Mouse (Mus musculus) telencephalon, adult 2 months (tissue): ENCODE measurements around the gene Prps1.
A peak's percentile ranks its signal among the peaks of the same experiment; 100 is the strongest.
"Not testable (repeated sequence)": the region's sequence is repeated elsewhere in the genome, so short reads cannot be mapped to it uniquely, and the experiment has no call there.

Experiments used
- DNase-seq: peaks from one replicate; pipeline ENCODE4 v3.0.0-alpha.2; 2011; ENCODE audit warnings: low read depth, low spot score

Gene Prps1

GRCm38 (mm10) chrX:140456279-140456731 is at the start of gene Prps1:
TSS of gene Prps1 (plus strand) at chrX:140456613.
- DNase-seq, result peak; percentile 65

DNA sequence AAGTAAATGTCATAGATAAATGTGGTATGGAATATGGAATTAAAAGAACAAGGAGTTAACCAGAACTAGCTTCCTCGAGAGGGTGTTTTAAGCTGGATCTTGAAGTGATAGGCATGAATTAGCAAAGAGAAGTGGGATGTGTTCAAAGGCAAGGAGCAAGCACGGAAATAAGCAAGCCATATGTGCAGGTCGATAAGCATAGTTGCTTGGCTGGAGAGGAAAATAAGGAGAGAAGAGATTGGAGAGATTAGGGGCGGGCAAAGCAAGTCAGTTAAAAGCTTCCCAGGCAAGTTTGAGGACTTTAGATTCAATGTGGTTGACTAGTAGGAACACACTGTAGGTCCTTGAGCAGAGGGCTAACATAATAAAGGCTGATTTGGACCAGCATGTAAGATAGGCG is 48.8 kb upstream of the Prps1 start:
- no peak for DNase-seq

- peak; percentile 56 for DNase-seq
Observed at GRCm38 (mm10) chrX:140418467-140418866, 37.9 kb upstream of the Prps1 start.

DNA sequence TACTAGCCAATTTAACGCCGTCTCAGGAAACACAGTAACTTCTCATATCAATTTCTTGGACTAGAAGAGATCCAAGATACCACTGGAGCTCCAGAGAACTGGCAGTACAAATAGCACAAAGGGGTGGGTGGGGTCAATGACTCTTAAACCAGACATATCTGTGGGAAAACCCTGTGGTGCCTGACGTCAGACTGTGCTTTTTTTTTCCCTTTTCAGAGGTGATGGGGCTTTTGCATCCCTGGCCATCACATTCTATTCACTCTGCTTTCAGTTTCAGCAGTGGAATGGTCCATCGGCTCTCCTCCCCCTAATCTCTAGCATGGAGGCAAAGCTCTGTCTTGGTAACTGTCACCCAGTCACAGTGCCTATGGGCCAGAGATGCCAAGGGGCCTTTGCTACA is 29.3 kb upstream of the Prps1 start:
- DNase-seq, result no peak

DNA sequence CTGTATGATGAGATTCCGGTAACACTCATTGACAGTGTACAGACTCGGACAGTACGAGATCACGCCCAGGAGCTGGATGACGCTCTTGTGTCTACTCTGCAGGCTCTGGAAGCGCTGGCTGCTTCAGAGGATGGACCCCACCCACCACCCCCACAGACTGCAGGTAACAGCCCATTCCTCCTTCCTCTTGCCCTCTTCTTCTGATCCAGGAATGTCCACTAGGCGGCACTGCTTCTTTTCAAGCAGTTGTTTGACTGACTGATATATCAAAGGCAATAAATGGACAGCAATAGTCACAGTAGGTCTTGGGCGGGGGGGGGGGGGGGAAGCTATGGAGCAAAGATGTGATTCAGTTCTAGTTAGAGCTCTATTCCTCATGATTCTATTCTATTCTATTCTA is 28.2 kb upstream of the Prps1 start:
- no peak for DNase-seq

GRCm38 (mm10) chrX:140429985-140430384 is 26.4 kb upstream of the Prps1 start:
- DNase-seq, result peak; percentile 19

DNA sequence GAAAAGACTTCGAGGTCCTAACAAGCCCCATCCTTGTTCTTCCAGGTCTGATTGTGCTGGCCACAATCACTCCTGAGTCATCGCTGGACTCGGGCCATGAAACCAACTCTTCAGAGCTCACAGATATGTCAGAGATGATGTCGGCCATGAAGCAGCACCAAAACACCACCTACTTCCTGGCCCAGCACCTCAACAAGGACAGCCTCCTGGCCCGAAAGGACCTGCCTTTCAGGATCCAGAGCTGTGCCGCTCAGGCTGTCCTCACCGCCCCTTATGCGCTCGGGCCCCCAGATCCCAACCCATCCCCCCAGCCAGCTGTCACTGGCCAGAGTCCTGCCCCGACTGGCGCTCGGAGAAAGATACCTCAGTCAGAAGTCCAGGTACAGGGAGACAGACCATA is 25.9 kb upstream of the Prps1 start:
- no peak for DNase-seq

DNA sequence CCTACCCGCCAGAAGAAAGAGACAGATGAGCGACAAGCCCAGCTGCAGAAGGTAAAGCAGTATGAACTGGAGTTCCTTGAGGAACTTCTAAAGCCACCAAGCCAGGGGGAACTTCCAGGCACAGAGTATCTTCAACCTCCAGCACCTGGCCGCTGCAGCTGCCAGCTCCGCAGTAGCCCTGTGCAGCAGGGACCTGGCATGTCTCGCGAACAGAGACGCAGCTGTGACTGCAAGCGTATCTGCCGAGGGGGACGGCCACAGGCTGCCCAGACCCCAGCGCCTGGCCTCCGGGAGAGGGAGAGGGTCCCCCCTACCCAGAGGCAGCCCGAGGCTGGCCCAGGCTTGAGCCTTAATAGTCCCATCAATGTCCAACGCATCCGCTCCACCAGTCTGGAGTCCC is 24.4 kb upstream of the Prps1 start:
- no peak for DNase-seq

DNA sequence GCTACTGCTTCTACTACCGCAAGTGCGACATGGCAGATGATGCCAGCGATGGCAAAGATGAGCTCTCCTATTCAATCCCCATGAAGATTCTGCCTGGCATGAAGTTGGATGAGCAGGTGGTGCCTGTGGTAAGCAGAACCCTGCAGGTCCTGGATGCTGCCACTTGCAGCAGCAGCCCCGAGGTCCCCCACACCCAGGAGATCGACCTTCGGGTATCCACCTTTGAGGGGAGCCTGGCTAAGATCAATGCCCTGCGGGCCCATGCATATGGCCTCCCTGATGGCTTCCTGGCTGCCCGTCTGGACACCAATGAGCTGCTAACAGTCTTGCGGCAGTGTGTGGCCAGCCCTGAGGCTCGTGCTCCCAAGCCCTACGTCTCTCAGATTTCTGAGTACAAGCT is 23.6 kb upstream of the Prps1 start:
- DNase-seq, result no peak

DNA sequence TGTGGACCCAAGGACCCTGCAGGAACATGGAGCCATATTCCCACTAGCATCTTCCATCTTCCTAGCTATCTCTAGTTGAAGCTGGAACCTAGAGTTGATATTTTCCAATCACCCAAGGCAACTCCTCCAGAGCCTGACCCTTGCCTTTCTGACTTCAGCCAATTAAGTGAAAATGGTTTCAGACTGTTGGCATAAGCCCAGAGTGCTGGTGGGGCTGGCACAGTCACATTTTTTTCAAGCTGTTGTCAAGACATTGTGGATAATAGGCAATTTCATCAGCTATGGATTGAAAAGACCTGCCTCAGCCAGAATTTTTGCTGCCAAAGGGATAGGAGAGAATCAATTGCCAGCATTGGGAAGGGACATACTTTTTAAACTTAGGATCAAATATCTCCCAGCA is 18.5 kb upstream of the Prps1 start:
- DNase-seq, result no peak

DNA sequence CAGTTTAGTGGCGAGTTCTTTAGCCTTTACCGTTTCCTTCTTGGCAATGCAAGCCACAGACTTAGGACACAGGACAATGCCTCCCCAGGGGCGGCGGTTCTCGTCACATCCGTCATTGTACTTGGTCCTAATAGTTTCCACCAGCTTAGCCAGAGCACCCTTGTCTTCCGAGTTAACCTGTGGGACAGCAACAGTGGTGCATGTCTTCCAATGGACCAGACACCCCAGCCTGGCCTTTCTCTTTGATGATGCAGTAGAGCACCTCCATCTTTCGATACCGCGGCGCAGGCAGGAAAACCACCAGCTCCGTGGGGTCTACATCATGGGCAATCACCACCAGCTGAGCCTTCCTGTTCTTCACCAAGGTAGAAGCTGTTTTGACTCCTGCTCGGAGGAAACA is 10.9 kb upstream of the Prps1 start:
- no peak for DNase-seq

DNA sequence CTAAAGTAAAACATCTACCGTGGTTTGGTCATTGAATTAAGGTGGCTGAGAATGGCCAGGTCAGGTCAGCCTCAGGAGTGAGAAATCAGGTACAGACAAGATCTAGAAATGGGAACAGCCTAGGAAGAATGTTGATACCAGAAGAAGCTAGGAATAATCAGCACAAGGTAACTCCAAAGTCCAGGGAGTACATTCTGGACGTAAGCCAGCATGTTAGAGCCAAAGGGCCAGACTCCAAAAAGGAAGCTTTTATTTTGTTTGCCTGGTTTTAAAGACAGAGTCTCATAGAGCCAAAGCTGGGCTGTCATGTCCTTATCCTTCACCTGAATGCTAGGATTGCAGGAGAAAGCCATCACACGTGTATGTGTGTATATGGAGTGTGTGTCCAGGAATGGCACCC is 6.3 kb upstream of the Prps1 start:
- no peak for DNase-seq

DNA sequence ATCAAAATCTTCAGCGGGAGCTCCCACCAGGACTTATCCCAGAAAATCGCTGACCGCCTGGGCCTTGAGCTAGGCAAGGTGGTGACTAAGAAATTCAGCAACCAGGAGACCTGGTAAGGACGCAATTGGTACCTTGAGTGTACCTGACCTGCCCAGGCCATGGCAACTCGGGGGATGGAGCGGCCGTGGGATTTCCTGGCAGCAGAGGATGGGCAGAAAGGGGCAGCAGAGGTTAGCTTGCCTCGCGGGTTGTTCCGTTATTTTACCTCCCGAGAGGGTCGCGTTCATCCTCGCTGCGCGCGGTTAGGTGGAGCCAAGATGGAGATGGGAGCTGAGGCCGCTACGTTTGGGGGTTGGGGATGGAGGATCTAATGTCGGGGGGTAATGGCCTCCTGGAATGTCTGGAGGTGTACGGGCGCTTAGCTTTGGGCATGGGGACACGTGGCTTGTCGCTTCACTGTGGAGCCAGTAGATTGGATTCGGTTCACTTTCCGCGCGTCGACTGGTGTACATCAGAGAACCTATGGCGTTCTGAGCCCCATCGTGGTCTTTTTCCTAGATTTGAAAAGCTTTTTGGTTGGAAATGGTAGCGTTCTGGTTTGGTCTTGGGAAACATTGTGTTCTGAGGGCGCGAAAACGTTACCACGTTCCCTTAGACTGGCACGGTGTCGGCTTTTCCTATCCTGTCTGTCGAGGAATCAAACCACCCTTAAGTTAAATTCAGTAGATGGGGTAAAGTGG is 508 bp downstream of the Prps1 start:
- peak; percentile 6 for DNase-seq

GRCm38 (mm10) chrX:140457502-140457901 is 1.1 kb downstream of the Prps1 start:
- DNase-seq, result no peak

- no peak for DNase-seq
Observed at GRCm38 (mm10) chrX:140478231-140478630, 21.8 kb downstream of the Prps1 start.

DNA sequence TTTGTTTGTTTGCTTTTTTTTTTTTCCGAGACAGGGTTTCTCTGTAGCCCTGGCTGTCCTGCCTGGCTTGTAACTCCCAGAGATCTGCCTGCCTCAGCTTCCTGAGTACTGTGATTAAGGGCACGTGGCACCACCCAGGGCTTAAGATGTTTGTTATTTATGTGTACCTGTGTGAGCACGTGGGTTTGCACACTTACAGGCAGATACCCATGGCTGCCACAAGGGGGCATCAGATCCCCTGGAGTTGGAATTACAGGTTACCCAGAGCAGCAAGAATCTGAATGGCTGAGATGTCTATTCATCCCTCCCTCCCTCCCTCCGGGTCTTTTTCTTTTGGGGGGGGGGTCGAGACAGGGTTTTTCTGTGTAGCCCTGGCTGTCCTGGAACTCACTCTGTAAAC is 22.8 kb downstream of the Prps1 start:
- no peak for DNase-seq

DNA sequence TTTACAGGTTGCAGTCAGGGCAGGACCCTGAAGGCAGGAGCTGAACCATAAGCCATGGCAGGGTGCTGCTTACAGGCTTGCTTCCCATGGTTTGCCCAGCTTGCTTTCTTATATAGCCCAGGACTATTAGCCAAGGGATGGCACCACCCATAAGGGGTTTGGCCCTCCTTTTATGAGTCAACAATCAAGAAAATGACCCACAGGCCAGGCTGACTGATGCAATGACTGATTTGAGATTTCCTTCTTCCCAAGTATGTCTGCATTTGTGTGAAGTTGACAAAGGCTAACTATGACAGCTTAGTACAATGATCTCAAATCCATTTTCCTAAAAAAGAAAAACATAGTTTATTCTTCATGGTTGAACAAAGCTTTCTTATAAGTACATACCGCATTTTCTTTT is 32.8 kb downstream of the Prps1 start:
- no peak for DNase-seq

DNA sequence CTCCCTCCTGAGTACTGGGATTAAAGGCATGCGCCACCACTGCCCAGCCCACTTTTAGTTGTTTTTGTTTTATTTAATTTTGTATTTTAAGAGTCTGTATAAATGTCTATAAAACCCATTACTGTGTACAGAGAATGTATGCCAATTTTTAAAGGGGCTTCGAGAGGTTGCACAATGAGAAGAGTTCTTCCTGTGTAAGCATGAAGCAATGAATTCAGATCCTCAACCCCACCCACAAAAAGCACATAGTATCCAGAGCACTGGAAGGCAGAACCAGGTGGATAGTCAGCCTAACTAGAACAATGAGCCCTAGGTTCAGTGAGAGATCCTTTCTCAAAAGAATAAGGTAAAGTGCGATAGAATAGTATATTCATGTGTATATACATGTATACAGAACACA is 33.8 kb downstream of the Prps1 start:
- no peak for DNase-seq

DNA sequence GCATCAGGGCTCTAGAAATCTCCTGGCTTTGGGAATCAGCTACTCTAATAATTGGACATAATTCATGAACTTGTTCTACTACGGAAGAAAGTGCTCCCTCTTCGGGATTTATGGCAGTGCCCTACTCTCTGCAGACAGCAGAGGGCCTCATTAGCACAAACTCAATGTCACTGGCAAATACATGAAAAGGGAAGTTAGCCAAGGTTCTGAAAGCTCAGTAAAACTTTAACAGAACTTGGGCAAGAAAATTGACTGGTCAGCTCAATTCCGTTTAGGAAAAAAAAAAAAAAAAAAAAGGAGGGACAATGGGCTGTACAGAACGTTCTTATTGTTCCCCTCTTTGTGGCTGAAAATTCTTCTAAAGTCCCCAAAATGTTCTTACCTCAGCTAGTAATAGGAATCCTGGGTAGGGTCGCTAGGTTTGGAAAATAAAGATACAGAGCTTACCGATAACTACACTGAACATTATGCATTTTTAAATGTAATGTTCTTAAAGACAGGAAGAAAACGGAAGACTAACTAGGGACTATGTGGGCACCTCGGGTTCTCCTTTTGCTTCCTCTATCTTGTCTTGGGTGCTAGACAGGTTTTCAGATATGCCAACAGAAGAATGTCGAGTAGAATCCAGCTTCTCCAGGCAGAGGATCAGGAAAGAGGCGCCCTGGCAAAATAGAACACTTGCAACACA is 35.6 kb downstream of the Prps1 start:
- no peak for DNase-seq

- no peak for DNase-seq
Observed at GRCm38 (mm10) chrX:140493527-140494029, 37.2 kb downstream of the Prps1 start.

DNA sequence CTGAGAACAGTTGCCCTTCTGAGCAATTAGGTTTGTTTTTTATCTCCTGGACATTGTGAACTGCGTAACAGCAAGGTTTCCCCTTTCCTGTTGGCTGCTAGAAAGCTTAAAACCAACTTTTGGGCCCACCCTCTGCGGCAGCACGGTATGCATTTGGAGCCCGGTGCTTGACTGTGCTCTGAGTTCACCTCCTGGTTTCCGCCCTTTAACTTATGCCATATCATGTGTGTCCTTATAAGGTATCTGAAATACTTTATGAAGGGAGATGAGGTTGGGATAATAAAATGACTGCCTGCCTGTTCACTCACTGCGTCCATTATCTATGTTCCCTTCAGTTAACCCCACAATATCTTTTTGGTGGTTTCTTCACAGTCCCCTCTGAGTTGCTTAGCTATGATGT is 37.8 kb downstream of the Prps1 start:
- no peak for DNase-seq

GRCm38 (mm10) chrX:140498431-140498830 is 42.0 kb downstream of the Prps1 start:
- not testable (repeated sequence) for DNase-seq

GRCm38 (mm10) chrX:140500306-140500705 is 43.9 kb downstream of the Prps1 start:
- no peak for DNase-seq
